Mouse (Mus musculus): ENCODE data around the gene Mtmr3. TPM values are rescaled to one million over a fixed set of nuclear protein-coding genes. Genes with fewer than 3 reads are reported as not detected.
"Not testable (repeated sequence)": the region's sequence is repeated elsewhere in the genome, so short reads cannot be mapped to it uniquely, and the experiment has no call there.

Mtmr3 gene
- total RNA-seq, 1 experiment from 2014 or later, result 68.0 TPM

GRCm38 (mm10) chr11:4601890-4602289 is 7.2 kb upstream of the Mtmr3 start:
- no peak for DNase-seq

DNA sequence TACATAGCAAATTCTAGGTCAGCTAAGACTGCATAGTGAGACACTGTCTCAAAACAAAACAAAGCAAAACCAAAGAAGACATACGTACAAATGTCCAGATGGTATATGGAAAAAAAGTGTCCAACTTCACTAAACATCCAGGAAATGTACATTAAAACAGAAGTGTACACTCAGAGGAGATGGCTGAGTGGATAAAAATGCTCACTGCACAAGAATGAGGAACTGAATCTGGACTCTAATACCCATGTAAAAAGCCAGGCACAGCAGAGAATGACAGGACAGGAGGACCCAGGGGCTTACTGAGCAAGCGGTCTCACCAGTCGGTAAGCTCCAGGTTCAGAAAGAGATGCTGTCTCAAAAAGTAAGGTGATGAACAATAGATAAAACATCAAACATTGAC is 5.3 kb upstream of the Mtmr3 start:
- no peak for DNase-seq

GRCm38 (mm10) chr11:4598411-4598810 is 3.7 kb upstream of the Mtmr3 start:
- no peak for DNase-seq

GRCm38 (mm10) chr11:4593849-4594607 is 635 bp downstream of the Mtmr3 start:
- DNase-seq, result peak; percentile 40

- no peak for DNase-seq
Measured at GRCm38 (mm10) chr11:4593491-4593848, 1.2 kb downstream of the Mtmr3 start.

DNA sequence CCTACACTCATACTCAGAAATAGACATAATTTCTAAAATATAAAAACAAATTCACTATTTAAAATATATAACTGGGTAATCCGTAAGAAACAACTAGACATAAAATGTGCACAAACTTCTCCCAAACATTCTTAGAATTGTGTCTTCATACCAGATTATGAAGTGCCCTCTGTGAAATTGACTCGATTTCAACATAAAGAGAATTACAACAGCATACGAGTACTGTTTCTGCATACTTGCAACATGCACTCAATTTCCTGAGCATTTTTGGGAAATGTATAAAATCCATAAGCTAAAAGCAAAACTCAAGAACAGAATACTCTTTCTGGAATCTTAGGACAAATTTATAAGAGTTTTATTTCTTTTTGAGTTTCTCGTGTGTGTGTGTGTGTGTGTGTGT is 2.9 kb downstream of the Mtmr3 start:
- DNase-seq, result no peak

DNA sequence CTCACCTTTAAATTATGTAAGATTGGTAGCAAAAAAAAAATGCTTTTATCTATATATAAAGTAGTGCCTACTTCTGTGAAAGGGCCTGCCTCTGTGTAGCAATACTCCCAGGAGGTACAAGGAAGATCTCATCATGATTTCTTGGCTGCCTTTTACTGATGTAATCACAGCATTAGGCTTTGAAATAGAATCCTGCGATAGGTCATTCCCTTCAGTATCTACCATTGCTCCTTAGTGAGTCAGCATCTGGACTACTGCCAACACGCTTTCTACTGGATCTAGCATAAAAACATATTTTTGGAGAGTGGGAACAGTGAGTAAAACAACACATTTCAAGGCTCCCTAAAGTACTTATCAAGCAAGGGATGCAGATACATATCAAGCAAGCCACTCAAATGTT is 16.0 kb downstream of the Mtmr3 start:
- peak; percentile 85 for DNase-seq

- DNase-seq, result no peak
Measured at GRCm38 (mm10) chr11:4577079-4577478, 17.6 kb downstream of the Mtmr3 start.

DNA sequence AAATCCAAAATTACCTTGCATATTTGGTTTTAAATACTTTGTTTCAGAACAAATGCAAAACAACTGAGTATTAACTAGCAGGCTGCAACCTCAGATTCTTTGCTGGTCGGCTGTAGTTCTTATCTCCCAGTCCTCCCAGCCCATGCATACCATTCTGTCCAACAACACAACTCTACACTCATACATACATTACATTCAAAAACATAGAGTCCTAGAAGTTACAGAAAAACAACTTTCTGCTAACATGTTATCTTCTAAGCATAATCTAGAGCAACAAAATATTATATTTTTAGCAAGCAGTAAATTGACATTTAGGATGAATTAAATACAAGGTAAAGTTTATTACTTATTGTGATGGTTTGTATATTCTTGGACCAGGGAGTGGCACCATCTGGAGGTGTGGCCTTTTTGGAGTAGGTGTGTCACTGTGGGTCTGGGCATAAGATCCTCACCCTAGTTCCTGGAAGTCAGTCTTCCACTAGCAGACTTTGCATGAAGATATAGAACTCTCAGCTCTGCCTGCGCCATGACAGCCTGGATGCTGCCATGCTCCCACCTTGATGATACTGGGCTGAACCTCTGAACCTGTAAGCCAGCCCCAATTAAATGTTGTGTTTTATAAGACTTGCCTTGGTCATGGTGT is 18.5 kb downstream of the Mtmr3 start:
- DNase-seq, result not testable (repeated sequence)

- DNase-seq, result no peak
Measured at GRCm38 (mm10) chr11:4571491-4571901, 23.2 kb downstream of the Mtmr3 start.

GRCm38 (mm10) chr11:4566333-4566732 is 28.3 kb downstream of the Mtmr3 start:
- DNase-seq, result no peak

DNA sequence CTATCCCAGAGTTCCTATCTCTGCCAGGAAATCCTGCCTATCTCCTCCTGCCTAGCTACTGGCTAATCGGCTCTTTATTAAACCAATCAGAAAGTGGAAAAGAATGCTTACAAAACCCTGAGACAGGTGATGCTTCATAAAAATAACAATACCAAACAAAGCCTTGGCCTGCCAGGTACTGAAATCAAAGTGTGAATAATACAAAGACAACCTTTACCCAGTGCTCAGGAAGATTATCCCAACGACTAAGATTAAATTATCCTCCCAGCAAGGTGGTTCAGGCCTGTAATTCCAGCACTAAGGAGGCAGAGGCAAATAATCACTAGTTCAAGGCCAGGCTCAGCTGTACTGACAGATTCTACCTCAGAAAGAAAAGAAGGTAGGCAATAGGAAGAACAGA is 29.1 kb downstream of the Mtmr3 start:
- DNase-seq, result no peak

DNA sequence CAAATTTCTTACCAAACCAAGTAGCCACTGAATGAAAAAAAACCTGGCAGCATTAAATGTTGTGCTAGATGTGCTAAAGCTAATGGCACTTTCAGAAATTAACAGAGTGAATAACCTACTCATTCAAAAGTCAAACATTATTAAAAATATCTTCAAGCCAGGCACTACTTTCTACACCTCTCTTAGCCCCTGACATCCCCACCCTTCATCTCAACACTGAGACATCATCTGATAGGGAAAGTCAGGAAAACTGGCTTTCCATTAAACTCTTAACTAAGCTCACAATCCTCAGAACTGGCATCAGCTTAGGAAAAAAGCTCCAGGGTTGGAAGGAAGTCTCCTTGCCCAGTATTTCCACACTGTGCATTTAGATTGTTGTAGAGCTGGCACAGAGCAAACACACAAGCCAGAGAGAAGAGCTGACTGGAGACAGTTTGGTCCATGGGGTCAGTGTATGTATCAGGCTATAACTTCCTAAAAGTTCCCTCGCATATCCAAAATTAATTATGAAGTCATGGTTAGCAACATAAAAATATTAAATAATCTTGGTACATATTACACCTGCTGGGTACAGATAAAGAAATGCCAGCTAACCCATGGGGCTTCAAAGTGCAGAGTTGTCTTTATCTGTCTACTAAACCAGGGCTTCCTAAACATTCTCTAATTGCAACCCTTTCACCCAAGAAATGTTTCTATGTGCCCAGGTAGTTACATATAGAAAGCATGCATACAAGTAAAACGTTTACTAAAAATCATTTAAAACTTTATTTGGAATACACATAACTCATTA is 41.2 kb downstream of the Mtmr3 start:
- DNase-seq, result no peak

GRCm38 (mm10) chr11:4547569-4547968 is 47.1 kb downstream of the Mtmr3 start:
- no peak for DNase-seq

- DNase-seq, result no peak
Measured at GRCm38 (mm10) chr11:4545976-4546375, 48.7 kb downstream of the Mtmr3 start.

- DNase-seq, result no peak
Measured at GRCm38 (mm10) chr11:4545401-4545800, 49.3 kb downstream of the Mtmr3 start.

GRCm38 (mm10) chr11:4544627-4544921 is 50.1 kb downstream of the Mtmr3 start:
- DNase-seq, result not testable (repeated sequence)

DNA sequence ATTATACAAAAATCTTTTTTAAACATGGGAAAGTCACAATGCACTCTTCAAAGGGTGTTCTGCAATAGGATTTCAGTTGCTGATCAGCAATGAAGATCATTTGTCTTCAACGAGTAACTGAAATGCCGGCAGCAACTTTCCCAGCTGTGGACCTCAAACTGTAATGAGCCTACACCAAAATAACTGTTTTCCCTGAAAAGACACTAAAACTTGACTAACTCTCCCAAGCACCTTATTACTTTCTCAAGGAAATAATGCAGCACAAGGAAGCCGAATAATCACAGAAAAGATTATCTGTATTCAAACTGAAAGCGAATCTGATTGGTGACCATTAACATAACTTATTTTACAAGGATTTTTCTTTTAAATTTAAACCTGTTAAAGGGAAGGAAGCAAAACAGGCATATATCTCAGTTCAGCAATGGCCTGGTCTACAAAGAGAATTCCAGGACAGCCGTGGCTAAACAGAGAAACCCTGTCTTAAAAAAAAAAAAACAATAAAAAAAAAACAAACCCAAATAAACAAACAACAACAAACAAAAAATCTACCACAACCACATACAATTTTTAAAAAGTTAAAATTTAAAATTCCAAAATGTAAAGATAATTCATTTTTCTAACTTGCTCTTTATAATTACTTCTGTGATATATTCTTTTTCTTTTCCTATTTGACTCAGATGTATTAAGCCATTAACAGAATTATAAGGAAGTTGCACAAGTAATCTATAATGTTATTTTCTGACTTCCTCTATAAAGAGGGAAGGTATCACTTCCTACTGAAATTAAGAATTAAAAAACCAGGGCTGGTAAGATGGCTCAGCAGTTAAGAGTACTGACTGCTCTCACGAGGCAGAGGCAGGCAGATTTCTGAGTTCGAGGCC is 50.7 kb downstream of the Mtmr3 start:
- no peak for DNase-seq

GRCm38 (mm10) chr11:4543040-4543551 is 51.6 kb downstream of the Mtmr3 start:
- no peak for DNase-seq

DNA sequence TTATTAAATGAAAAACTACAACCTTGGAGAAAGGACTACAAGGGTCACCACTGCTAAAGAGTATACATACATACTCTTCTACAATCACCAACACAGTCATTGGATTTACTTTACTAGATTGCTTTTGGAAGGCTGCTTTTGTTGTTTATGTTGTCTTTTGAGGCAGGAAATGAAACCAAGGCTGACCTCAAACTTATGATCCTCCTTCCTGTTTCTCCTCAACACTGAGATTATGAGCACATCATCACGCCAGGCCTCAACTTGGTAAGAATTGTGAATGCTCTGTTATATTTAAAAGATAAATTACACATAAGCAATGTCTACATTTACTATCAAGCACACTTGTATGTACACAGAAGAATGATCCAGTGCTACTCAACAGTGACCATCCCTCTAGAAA is 58.0 kb downstream of the Mtmr3 start:
- DNase-seq, result no peak

GRCm38 (mm10) chr11:4527132-4527531 is 67.5 kb downstream of the Mtmr3 start:
- no peak for DNase-seq

DNA sequence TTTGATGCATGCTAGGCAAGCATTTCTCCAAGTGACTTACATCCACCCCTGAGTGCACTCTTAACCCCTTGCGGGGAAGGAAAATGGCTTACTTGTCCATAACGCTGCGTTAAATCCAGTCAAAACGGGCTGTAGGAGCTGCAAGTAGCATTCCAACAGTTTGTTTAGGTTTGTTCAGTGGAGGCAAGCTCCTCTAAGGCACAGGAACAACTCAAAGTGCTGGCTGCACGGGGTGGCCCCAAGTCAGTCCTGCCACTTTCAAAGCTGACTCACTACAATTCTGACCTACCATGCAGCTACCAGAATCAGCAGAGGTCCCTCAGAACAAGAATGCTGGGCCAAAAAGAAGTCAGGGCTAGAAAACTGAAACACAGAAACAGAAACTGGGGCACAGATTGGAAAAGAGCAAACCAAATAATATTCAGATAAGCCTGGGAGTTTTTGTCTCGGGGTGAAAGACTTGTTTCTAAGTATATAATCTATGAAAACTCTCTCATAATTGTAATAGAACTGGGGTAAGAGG is 72.5 kb downstream of the Mtmr3 start:
- no peak for DNase-seq

All from adrenal gland, postnatal 25 days (tissue).